Mouse (Mus musculus): ENCODE measurements at regions not wholly inside any gene's neighbourhood (a gene's known extent, or its start where the extent isn't known, plus 50 kb on each side); places are given as distances from the start of the nearest gene placed in this dataset.

- ATAC-seq (ENCODE audit: low FRiP score): no peak
- Histone ChIP-seq H3K4me1 (no peaks in the 10 kb centered on the region), H3K4me2 (no peak overlapping the region), H3K9me3 (no peaks in the 10 kb centered on the region), H3K27ac (no peak overlapping the region), H3K27me3 (no peaks in the 10 kb centered on the region), H3K9ac (no peak overlapping the region), H3K4me3 (replicated peaks) (no peak overlapping the region), H3K36me3 (replicated peaks) (no peaks in the 10 kb centered on the region)
- 63% methylated on average over 3 of the region's 3 CpGs for WGBS
Measured at GRCm38 (mm10) chr7:78049606-78050005, 688.2 kb downstream of the Ntrk3 start.

DNA sequence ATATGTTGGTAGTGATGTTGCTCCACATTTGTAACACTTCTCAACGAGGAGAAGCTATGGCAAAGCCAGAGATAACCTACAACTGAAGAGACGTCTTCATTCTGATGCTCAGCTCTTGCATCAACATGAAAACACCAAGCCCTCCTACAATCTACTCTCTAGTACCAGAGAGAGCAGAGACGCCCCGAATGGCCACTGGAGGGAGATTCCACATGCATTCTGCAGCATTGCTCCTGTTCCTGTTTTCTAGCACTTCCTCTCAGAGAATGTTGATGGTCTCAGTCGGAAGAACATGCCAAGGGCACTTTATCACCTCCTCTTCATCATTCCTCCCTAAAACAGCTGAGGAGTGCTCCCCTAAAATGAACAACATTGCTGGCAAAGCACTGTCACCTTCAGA is 692.4 kb downstream of the Ntrk3 start:
- Histone ChIP-seq H3K9ac (no peak overlapping the region), H3K27ac (no peak overlapping the region), H3K36me3 (replicated peaks) (no peaks in the 10 kb centered on the region), H3K9me3 (no peaks in the 10 kb centered on the region), H3K4me2 (no peak overlapping the region), H3K4me1 (no peaks in the 10 kb centered on the region), H3K4me3 (replicated peaks) (no peak overlapping the region), H3K27me3 (no peaks in the 10 kb centered on the region)
- ATAC-seq (ENCODE audit: low FRiP score): no peak
- WGBS: 67% methylated on average over 5 of the region's 5 CpGs

- 85% methylated on average over 2 of the region's 2 CpGs for WGBS
- H3K4me1 ChIP-seq: no peaks in the 10 kb centered on the region
- no peak for ATAC-seq (ENCODE audit: low FRiP score)
- no peaks in the 10 kb centered on the region for H3K36me3 ChIP-seq (replicated peaks)
- H3K4me2 ChIP-seq: no peak overlapping the region
- H3K4me3 ChIP-seq (replicated peaks): no peak overlapping the region
- no peak overlapping the region for H3K9ac ChIP-seq
- H3K9me3 ChIP-seq: no peaks in the 10 kb centered on the region
- no peak overlapping the region for H3K27ac ChIP-seq
- H3K27me3 ChIP-seq: no peaks in the 10 kb centered on the region
Measured at GRCm38 (mm10) chr7:78031032-78031431, 706.8 kb downstream of the Ntrk3 start.

GRCm38 (mm10) chr7:78026992-78027615 is 710.7 kb downstream of the Ntrk3 start:
- no peak overlapping the region for H3K9ac ChIP-seq
- no peak overlapping the region for H3K27ac ChIP-seq
- no peaks in the 10 kb centered on the region for H3K27me3 ChIP-seq
- no peaks in the 10 kb centered on the region for H3K4me1 ChIP-seq
- ATAC-seq (ENCODE audit: low FRiP score): no peak
- WGBS: 78% methylated on average over 4 of the region's 4 CpGs
- no peak overlapping the region for H3K4me3 ChIP-seq (replicated peaks)
- no peaks in the 10 kb centered on the region for H3K9me3 ChIP-seq
- H3K4me2 ChIP-seq: no peak overlapping the region
- H3K36me3 ChIP-seq (replicated peaks): no peaks in the 10 kb centered on the region

- no peak overlapping the region for H3K27ac ChIP-seq
- no peak overlapping the region for H3K4me3 ChIP-seq (replicated peaks)
- H3K4me1 ChIP-seq: no peaks in the 10 kb centered on the region
- ATAC-seq (ENCODE audit: low FRiP score): no peak
- 92% methylated on average over 1 of the region's 1 CpGs for WGBS
- no peaks in the 10 kb centered on the region for H3K36me3 ChIP-seq (replicated peaks)
- no peak overlapping the region for H3K4me2 ChIP-seq
- H3K9ac ChIP-seq: no peak overlapping the region
- H3K9me3 ChIP-seq: no peaks in the 10 kb centered on the region
- no peaks in the 10 kb centered on the region for H3K27me3 ChIP-seq
Measured at GRCm38 (mm10) chr7:78023591-78023990, 714.2 kb downstream of the Ntrk3 start.

GRCm38 (mm10) chr7:78023075-78023474 is 714.7 kb downstream of the Ntrk3 start:
- Histone ChIP-seq H3K4me3 (replicated peaks) (no peak overlapping the region), H3K9me3 (no peaks in the 10 kb centered on the region), H3K9ac (no peak overlapping the region), H3K4me1 (no peaks in the 10 kb centered on the region), H3K4me2 (no peak overlapping the region), H3K27me3 (no peaks in the 10 kb centered on the region), H3K27ac (no peak overlapping the region), H3K36me3 (replicated peaks) (no peaks in the 10 kb centered on the region)
- ATAC-seq (ENCODE audit: low FRiP score): no peak
- 86% methylated on average over 3 of the region's 3 CpGs for WGBS

GRCm38 (mm10) chr7:78013631-78014030 is 724.2 kb downstream of the Ntrk3 start:
- 64% methylated on average over 6 of the region's 6 CpGs for WGBS
- no peak overlapping the region for H3K27ac ChIP-seq
- H3K9me3 ChIP-seq: no peaks in the 10 kb centered on the region
- no peak overlapping the region for H3K9ac ChIP-seq
- no peaks in the 10 kb centered on the region for H3K4me1 ChIP-seq
- no peak overlapping the region for H3K4me3 ChIP-seq (replicated peaks)
- no peak overlapping the region for H3K4me2 ChIP-seq
- H3K36me3 ChIP-seq (replicated peaks): no peaks in the 10 kb centered on the region
- no peaks in the 10 kb centered on the region for H3K27me3 ChIP-seq
- ATAC-seq (ENCODE audit: low FRiP score): no peak

GRCm38 (mm10) chr7:78003086-78003485 is 734.7 kb downstream of the Ntrk3 start:
- Histone ChIP-seq H3K4me1 (no peaks in the 10 kb centered on the region), H3K27ac (no peak overlapping the region), H3K4me2 (no peak overlapping the region), H3K27me3 (no peaks in the 10 kb centered on the region), H3K4me3 (replicated peaks) (no peak overlapping the region), H3K36me3 (replicated peaks) (no peaks in the 10 kb centered on the region), H3K9ac (no peak overlapping the region), H3K9me3 (no peaks in the 10 kb centered on the region)
- no peak for ATAC-seq (ENCODE audit: low FRiP score)
- 72% methylated on average over 2 of the region's 2 CpGs for WGBS

- H3K4me1 ChIP-seq: peaks cover 6% of the 10 kb centered on the region; the same call in 1 of the 2 replicates
- 80% methylated on average over 2 of the region's 2 CpGs for WGBS
- no peak overlapping the region for H3K9ac ChIP-seq
- no peak overlapping the region for H3K4me2 ChIP-seq
- H3K27ac ChIP-seq: no peak overlapping the region
- no peaks in the 10 kb centered on the region for H3K36me3 ChIP-seq (replicated peaks)
- H3K4me3 ChIP-seq (replicated peaks): no peak overlapping the region
- no peak for ATAC-seq (ENCODE audit: low FRiP score)
- no peaks in the 10 kb centered on the region for H3K27me3 ChIP-seq
- H3K9me3 ChIP-seq: no peaks in the 10 kb centered on the region
Measured at GRCm38 (mm10) chr7:77993840-77994239, 744.0 kb downstream of the Ntrk3 start.

GRCm38 (mm10) chr7:77990150-77990549 is 747.7 kb downstream of the Ntrk3 start:
- no peaks in the 10 kb centered on the region for H3K9me3 ChIP-seq
- H3K36me3 ChIP-seq (replicated peaks): no peaks in the 10 kb centered on the region
- H3K9ac ChIP-seq: no peak overlapping the region
- no peak overlapping the region for H3K4me2 ChIP-seq
- ATAC-seq (ENCODE audit: low FRiP score): 0 out of 2 replicates have a peak, but pooled peaks have one; percentile 58
- WGBS: 59% methylated on average over 10 of the region's 10 CpGs
- no peaks in the 10 kb centered on the region for H3K27me3 ChIP-seq
- H3K4me3 ChIP-seq (replicated peaks): no peak overlapping the region
- H3K27ac ChIP-seq: no peak overlapping the region
- H3K4me1 ChIP-seq: peaks cover 6% of the 10 kb centered on the region; the same call in 1 of the 2 replicates

DNA sequence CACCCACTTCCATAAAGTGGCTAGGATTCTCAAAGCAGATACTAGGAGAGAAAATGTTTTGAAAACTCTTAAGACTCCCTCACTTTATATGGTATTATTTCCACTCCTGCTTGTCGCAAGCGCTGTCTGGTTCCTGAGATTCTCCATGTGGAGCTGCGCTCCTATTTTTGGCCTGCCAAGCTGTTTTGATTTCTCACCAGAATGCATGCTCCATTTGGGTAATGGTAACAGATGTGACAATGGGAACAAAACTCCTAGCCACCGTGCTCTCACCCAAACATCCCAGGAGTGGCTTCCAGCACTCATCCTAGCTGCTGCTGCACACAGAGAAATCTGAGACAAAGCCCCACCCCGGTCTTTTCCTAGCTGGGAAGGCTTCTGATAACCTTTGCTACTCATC is 749.6 kb downstream of the Ntrk3 start:
- H3K4me3 ChIP-seq (replicated peaks): no peak overlapping the region
- H3K9ac ChIP-seq: no peak overlapping the region
- H3K4me2 ChIP-seq: no peak overlapping the region
- no peaks in the 10 kb centered on the region for H3K9me3 ChIP-seq
- no peak for ATAC-seq (ENCODE audit: low FRiP score)
- H3K4me1 ChIP-seq: no peaks in the 10 kb centered on the region
- no peak overlapping the region for H3K27ac ChIP-seq
- H3K36me3 ChIP-seq (replicated peaks): no peaks in the 10 kb centered on the region
- no peaks in the 10 kb centered on the region for H3K27me3 ChIP-seq
- 71% methylated on average over 5 of the region's 5 CpGs for WGBS

- Histone ChIP-seq H3K27me3 (no peaks in the 10 kb centered on the region), H3K4me1 (no peaks in the 10 kb centered on the region; the same call in 1 of the 2 replicates), H3K9me3 (no peaks in the 10 kb centered on the region), H3K27ac (no peak overlapping the region), H3K9ac (no peak overlapping the region), H3K4me3 (replicated peaks) (no peak overlapping the region), H3K36me3 (replicated peaks) (no peaks in the 10 kb centered on the region), H3K4me2 (no peak overlapping the region)
- WGBS: 26% methylated on average over 2 of the region's 2 CpGs
- ATAC-seq (ENCODE audit: low FRiP score): peak; percentile 69; the same call in 1 of the 2 replicates
Measured at GRCm38 (mm10) chr7:77966658-77967057, 771.2 kb downstream of the Ntrk3 start.

DNA sequence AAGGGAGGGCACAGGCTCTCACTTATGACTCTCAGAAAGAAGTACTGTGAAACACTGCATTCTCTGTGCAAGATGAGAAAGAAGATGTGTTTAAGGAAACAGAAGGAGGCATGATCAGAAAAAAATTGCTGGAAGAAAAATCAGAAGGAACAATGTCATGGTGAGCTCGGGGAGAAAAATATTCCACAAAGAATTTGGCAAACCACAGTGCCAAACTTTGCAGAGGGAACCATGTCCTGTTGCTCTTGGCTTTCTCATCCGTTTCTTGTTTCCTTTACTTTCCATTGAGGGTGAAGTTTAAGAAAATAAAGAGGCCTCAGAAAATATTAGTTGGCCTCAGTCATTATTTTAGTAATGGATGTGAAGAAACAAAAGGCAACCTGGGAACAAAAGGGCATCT is 804.4 kb downstream of the Ntrk3 start:
- Histone ChIP-seq H3K9me3 (no peaks in the 10 kb centered on the region), H3K9ac (no peak overlapping the region), H3K4me1 (peaks cover 9% of the 10 kb centered on the region), H3K36me3 (replicated peaks) (no peaks in the 10 kb centered on the region), H3K27me3 (no peaks in the 10 kb centered on the region), H3K4me3 (replicated peaks) (no peak overlapping the region), H3K4me2 (no peak overlapping the region), H3K27ac (no peak overlapping the region)
- ATAC-seq (ENCODE audit: low FRiP score): no peak
- WGBS: 78% methylated on average over 2 of the region's 2 CpGs
